Comparison of ENCODE assay signal across 21 mouse cellular contexts in genomic region chr19:23980598-23980997, GRCm38 (mm10). TPM values are rescaled to one million over a fixed set of nuclear protein-coding genes. Genes with fewer than 3 reads are reported as not detected.
DNase-seq lines count a peak whose midpoint lies in the region; ATAC-seq and TF ChIP-seq lines count a peak whose summit lies in the region.
"Had no signal": no experiment of that assay in that cellular context is flagged by ENCODE, and none has a peak within 500 bp of the region (broad histone marks: within the 10 kb centered on the region; RNA-seq: fewer than 3 reads in every experiment).

No protein-coding gene starts in this region.

- H3K36me3 ChIP-seq in ES-E14 (ENCODE audit: control insufficient read depth, insufficient read depth, low read length, poor library complexity, severe bottlenecking) = no peaks in the 10 kb centered on the region
- H3K36me3 ChIP-seq in hindbrain, embryonic 16.5 days (ENCODE audit: control insufficient read depth, insufficient read depth, low read length) = no peaks in the 10 kb centered on the region
- H3K36me3 ChIP-seq: stomach, embryonic 15.5 days had no signal

- H3K9me3 ChIP-seq in ES-E14 (ENCODE audit: control insufficient read depth, insufficient read depth, low read depth, low read length) = no peaks in the 10 kb centered on the region
- H3K9me3 ChIP-seq in hindbrain, embryonic 16.5 days (ENCODE audit: control insufficient read depth, low read length) = no peaks in the 10 kb centered on the region
- H3K9me3 ChIP-seq: neural tube, embryonic 13.5 days; stomach, embryonic 15.5 days had no signal

- no peak overlapping the region for H3K27ac ChIP-seq in ES-E14 (ENCODE audit: insufficient read depth, low read depth, low read length, poor library complexity, severe bottlenecking)
- no peak overlapping the region for H3K27ac ChIP-seq in hindbrain, embryonic 16.5 days (ENCODE audit: low read depth, low read length)
- H3K27ac ChIP-seq: hindbrain, embryonic 14.5 days; neural tube, embryonic 13.5 days; stomach, embryonic 15.5 days had no signal

- peak; percentile 99 for ATAC-seq in frontal cortex, adult (ENCODE audit: low TSS enrichment)
- no peak for ATAC-seq in hindbrain, embryonic 16.5 days
- ATAC-seq: intestine, postnatal 0 days; liver, postnatal 0 days had no signal

- no peaks in the 10 kb centered on the region for H3K4me1 ChIP-seq in ES-E14 (ENCODE audit: control insufficient read depth in 2 of 2, insufficient read depth in 2 of 2, low read length in 2 of 2, poor library complexity in 1 of 2)
- no peaks in the 10 kb centered on the region; the same call in 1 of the 2 replicates for H3K4me1 ChIP-seq in hindbrain, embryonic 16.5 days (ENCODE audit: control insufficient read depth, insufficient read depth, low read depth, low read length)
- H3K4me1 ChIP-seq: stomach, embryonic 15.5 days had no signal

- H3K4me3 ChIP-seq in ES-E14 (ENCODE audit: insufficient read depth in 1 of 2, low read depth in 1 of 2, low read length in 2 of 2, poor library complexity in 1 of 2, severe bottlenecking in 1 of 2) = no peak overlapping the region
- no peak overlapping the region for H3K4me3 ChIP-seq in hindbrain, embryonic 16.5 days (ENCODE audit: low read length)
- H3K4me3 ChIP-seq: erythroblast, embryonic 14.5 days; neural tube, embryonic 13.5 days; stomach, embryonic 15.5 days had no signal

- H3K27me3 ChIP-seq in hindbrain, embryonic 16.5 days (replicated peaks; ENCODE audit: control insufficient read depth, insufficient read depth, low read length) = no peaks in the 10 kb centered on the region
- H3K27me3 ChIP-seq: neural tube, embryonic 13.5 days; stomach, embryonic 15.5 days had no signal

- in situ Hi-C loops in ES-E14 (cut with MboI; ENCODE audit: low sequenced_read_pairs in 2 of 2, unreplicated experiment in 2 of 2) = no loop called here

- H3K9ac ChIP-seq in ES-E14 (ENCODE audit: insufficient read depth, low read depth, low read length, poor library complexity, severe bottlenecking) = no peak overlapping the region
- no peak overlapping the region for H3K9ac ChIP-seq in hindbrain, embryonic 16.5 days (ENCODE audit: low read depth, low read length)
- H3K9ac ChIP-seq: hindbrain, embryonic 14.5 days; liver, postnatal 0 days; neural tube, embryonic 13.5 days; stomach, embryonic 15.5 days had no signal

- H3K4me2 ChIP-seq in hindbrain, embryonic 16.5 days (ENCODE audit: low read length) = no peak overlapping the region
- H3K4me2 ChIP-seq: heart, embryonic 11.5 days; hindbrain, embryonic 14.5 days; neural tube, embryonic 13.5 days; stomach, embryonic 15.5 days had no signal

- no peak for DNase-seq in frontal cortex, postnatal 25 days (ENCODE audit: low spot score in 2 of 2)
- no peak for DNase-seq in ES-E14 (ENCODE audit: low read depth, low spot score)
- peak; percentile 11 for DNase-seq in layer of hippocampus, adult 9-10 months (ENCODE audit: low spot score)
- DNase-seq in right cerebral cortex, postnatal 10 days (ENCODE audit: low spot score in 2 of 2) = peak; percentile 45 to 77
- DNase-seq in kidney, postnatal 4 days = no peak
- DNase-seq: adrenal gland, postnatal 10 days; cerebellum, adult 2 months; gastrocnemius, postnatal 36 days; liver; liver, postnatal 0 days; lung, postnatal 14 days had no signal

- 70% methylated on average over 3 of the region's 3 CpGs for WGBS in hindbrain, embryonic 16.5 days

TF ChIP-seq in ES-E14, 5 proteins besides CTCF, POLR2A, EP300 and RAD21:
- TF ChIP-seq HCFC1 (IDR thresholded peaks at IDR 0.05; ENCODE audit: borderline replicate concordance, insufficient read depth, low read length) = no peak
- TF ChIP-seq MAFK (IDR thresholded peaks at IDR 0.05; ENCODE audit: insufficient read depth, low read depth, low read length) = peak; percentile 66; the same call in 1 of the 2 replicates
- TF ChIP-seq CHD2 (IDR thresholded peaks at IDR 0.05; ENCODE audit: low read depth, low read length) = no peak
- no peak for TF ChIP-seq ZC3H11A (IDR thresholded peaks at IDR 0.05; ENCODE audit: borderline replicate concordance, low read depth, low read length)

RNA-seq across cellular contexts. Expression of gene Fam189a2, which starts 50.2 kb away (rescaled TPM):
- total RNA-seq in ES-E14 (2012; rRNA removed) = 1.2 and 1.6 TPM in 2 replicates
- 1.4 and 2.7 TPM in 2 replicates for polyA plus RNA-seq in hindbrain, embryonic 16.5 days (2015; fragmentation: Nextera tagmentation; extraction: Ambion mirVana)
- total RNA-seq: common myeloid progenitor, adult 5-6 weeks; megakaryocyte-erythroid progenitor cell, adult 5-6 weeks had no signal
- polyA plus RNA-seq: erythroblast, embryonic 14.5 days had no signal

Comparison
In these comparisons a context has a peak if more than half of its experiments do, and no peak if none do; other contexts are left out.
1. DNase-seq: peak in layer of hippocampus, adult 9-10 months (single experiment) and right cerebral cortex, postnatal 10 days (2 of 2); none in frontal cortex, postnatal 25 days (0 of 2), ES-E14 (single experiment) and kidney, postnatal 4 days (0 of 2).